Mouse (Mus musculus) gastrocnemius, postnatal 25 days (tissue): ENCODE measurements around the gene Ank2. TPM values are rescaled to one million over a fixed set of nuclear protein-coding genes. Genes with fewer than 3 reads are reported as not detected.

Source experiments
- DNase-seq: peaks from one replicate; pipeline ENCODE4 v3.0.0; 2022
- total RNA-seq, 2 experiments: library from RNA; stranded (reverse); gene quantifications; 1 replicate in 1 of 2; 2 replicates in 1 of 2; pipeline ENCODE4 v1.2.3; 2021

The Ank2 gene
- total RNA-seq, 2 experiments from 2014 or later: 93.4 to 95.2 TPM

DNA sequence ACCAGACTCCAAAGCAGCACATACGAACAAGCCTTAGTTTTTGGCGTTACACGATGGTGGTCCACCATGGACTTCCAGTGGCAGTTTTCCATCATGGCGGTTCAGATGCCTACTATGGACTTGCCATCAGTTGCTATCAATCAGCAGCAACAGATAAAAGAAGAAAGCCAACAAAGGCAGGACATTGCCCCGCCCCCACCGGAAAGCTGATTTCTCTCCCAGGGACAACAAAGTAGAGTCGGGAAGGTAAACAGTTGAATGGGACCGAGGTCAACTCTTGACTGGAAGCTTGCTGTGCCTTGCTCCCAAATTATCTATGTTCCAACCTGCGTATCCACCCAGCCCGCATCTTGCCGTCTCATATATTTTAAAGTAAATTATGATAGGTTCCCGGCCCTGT, 328.9 kb downstream of the Ank2 start:
- no peak for DNase-seq

DNA sequence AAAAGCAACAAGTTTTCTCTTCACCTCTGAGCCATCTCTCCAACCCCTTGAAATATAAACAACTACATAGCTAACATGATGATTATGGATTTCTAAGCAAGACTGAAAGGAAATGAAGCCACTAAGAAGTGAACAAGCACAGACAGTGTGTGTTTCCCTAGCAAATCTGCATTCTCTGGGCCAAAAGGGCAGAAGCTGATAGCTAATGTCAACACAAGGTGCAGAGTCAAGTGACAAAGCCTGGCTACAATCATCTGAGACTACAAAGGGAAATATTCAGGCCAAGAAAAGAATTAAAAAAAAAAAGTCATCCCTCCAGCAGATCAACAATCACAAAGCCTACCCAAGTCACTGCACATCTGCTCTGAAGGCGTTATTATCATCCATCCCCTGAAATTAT, 330.0 kb downstream of the Ank2 start:
- DNase-seq: no peak

- no peak for DNase-seq
These were observed 335.4 kb downstream of the Ank2 start for GRCm38 (mm10) chr3:127163749-127164148.

- DNase-seq: peak; percentile 16
These were observed 337.0 kb downstream of the Ank2 start for GRCm38 (mm10) chr3:127161998-127162712.

DNA sequence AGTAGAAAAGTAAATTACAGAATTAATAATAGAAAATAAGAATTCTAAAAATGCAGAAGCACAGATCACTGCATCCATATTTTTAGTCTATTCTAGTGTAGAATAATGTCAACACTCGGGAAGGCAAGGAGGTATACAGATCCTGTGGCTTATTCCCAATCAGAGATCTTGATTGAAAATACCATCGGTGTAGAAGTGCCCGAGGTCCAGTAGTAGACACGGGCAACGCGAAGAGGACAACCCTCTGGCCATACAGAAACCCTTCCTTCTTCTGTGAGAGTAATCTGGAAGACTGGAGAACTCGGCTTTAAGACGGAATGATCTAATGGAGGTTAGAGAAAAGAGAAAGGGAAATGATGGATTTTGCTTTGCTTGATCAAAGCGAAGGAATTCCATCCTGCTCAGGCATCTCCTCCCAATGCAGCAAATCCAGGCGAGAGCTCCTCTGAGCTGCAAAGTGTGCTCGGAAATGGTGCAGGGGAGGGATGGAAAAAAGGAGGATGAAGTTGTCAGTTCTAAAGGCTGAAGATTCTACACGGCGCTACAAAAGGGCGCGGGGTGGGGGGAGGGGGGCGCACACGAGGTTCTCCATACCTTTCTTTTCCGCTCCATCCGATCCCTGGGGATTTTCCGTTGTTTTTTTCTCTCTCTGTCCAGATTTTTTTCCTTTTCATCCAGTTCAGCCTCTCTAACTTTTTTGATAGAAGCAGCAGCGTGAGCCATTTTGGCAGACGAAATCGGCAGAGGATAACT, 337.9 kb downstream of the Ank2 start:
- no peak for DNase-seq

GRCm38 (mm10) chr3:127157706-127158105, 341.4 kb downstream of the Ank2 start:
- DNase-seq: no peak

DNA sequence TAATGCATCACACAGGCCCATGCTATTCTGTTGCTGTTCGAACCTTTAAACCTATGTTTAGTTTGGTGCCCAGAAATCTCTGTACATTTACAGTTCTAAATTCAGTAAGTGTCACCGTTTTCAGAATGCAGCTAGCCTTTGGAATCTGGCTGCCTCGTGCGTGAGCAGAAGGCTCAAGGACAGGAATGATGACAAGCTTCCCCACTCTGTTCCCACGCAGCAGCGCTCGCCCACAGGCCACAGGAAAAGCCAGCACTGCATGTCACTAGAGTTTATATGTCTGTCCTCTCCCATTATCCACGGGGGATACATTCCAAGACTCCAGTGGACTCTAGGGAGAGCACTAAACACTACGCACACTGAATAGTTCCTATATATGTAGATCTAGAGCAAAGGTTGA, 343.1 kb downstream of the Ank2 start:
- DNase-seq: no peak

GRCm38 (mm10) chr3:127153861-127154260, 345.3 kb downstream of the Ank2 start:
- DNase-seq: no peak

GRCm38 (mm10) chr3:127153443-127153842, 345.7 kb downstream of the Ank2 start:
- DNase-seq: no peak

DNA sequence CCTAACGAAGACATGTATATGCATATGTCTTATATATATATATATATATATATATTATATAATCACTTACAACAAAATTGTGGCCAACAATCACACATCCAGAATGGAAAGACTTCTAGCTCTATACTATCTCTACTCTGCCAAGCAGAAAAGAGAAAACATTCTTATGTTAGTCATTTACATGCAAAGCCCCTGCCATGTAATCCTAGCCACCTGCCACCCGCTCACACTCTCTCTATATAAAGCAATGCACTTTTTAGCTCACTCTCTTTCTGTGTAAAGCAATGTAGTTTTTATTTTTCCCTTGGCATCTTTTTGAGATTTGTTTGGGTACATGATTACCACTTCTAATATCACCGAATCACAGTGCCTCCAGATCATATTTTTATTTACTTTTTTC, 350.5 kb downstream of the Ank2 start:
- DNase-seq: no peak

DNA sequence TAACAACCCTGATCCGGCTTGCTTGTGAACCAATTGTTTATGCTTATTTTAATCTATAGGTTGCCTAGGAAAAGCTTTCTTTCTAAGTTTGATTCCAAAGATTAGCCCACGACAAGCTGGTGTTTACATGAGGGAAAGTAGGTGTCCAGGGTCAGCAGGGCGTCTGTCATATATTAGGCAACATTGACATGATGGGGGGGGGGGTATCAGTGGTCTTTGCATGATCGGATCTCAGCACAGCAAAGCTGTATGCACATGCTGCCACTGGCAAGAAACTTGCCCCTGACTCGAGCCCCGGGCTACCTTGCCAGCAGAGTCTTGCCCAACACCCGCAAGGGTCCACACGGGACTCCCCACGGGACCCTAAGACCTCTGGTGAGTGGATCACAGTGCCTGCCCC, 358.6 kb downstream of the Ank2 start:
- DNase-seq: no peak

DNA sequence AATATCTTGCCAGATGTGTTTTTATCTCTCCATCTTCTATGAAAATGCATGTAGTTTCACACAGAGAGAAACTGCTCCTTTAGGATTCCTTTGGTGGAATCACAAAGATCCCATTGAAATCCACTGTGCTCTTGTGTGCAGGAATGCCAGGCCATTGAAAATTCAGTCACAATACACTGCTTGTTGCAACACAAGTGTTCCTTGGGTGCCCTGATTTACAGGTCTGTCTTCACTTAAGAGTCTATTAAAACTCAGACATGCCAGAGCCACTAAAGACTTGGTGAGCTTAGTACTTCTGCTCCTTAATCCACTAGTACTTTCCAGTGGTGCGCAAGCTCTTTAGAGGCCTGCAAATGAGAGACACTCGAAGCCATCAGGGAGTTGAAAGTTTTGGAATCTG, 359.5 kb downstream of the Ank2 start:
- no peak for DNase-seq

DNA sequence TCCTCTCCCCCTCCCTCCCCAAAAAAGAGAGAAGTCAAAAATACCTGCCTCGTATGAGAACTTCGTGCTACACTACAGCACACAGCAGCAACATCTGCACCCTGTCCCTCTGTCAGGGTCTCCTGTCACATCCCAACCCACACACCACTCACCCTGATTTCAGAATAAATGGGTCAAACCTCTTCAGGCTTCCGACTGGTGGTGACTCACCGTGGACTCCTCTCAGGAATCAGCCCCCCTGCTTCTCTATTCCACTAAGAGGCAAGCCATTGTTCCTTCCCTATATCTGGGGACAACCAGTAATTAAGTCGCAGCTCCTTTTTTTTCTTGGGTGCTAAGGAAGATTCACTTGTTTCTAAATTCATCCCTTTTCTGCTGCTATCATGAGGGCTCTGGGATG, 361.6 kb downstream of the Ank2 start:
- no peak for DNase-seq

- no peak for DNase-seq
These were observed 365.1 kb downstream of the Ank2 start for GRCm38 (mm10) chr3:127134062-127134461.

GRCm38 (mm10) chr3:127131048-127131447, 368.1 kb downstream of the Ank2 start:
- DNase-seq: no peak

DNA sequence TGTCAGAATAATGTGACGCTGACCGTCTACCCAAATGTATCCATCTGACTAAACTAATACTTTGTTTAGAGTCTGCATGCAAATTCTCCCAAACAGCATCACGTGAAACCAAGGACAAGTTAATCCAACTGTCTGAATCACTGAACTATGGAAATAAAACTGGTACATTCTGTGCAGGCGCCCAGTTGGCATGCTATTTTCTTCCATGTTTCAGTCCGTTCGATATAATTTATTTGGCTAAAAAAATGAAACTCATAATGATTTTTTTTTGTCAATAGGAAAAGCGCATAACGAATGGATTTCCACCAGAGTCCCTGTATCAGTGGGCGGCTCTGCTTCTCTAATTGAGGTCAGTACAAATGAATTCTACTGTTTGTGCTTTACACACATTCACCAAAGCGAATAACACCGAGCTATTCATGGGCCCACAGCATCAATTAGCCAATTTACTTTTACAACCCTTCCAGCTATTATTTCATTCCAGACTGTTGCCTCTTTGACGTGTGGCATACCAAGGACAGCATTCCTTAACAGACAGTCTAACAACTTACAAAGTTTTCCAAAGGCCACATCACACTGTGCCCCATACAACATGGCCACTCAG, 368.9 kb downstream of the Ank2 start:
- no peak for DNase-seq

DNA sequence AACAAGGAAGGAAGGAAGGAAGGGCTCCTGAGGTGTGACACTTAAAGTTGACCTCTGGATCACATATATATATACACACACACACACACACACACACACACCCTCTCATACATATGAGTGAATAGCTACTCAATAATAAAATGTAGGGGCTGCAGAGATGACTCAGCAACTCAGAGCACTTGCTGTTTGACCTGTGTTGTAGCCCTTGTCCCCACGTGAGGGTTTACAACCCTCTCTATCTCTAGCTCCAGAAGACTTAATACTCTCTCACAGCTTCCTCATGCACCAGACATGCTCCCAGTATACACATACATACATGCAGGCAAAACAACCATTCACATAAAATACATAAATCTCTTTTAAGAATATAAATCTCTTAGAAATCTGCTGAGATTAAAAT, 369.4 kb downstream of the Ank2 start:
- no peak for DNase-seq

DNA sequence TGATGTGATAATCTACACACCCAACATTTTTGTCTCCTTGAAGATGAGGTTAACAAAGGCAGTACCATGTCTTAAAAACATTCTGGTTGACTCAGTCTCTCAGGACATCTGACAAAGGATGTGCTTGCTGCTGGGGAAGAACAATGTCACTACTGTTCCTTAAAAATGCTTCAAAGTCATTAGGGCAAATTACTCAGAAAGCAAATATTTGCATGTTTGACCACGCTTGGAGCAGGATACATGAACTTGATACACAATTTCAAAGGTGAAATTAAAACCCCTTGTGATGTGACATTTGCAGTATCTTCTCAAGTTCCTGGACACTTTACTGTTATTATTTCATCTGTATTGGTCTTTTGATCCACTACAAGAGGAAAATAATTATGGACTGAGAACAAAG, 371.5 kb downstream of the Ank2 start:
- DNase-seq: no peak

GRCm38 (mm10) chr3:127126220-127126619, 372.9 kb downstream of the Ank2 start:
- no peak for DNase-seq

- peak; percentile 57 for DNase-seq
These were observed 374.7 kb downstream of the Ank2 start for GRCm38 (mm10) chr3:127124375-127124993.

DNA sequence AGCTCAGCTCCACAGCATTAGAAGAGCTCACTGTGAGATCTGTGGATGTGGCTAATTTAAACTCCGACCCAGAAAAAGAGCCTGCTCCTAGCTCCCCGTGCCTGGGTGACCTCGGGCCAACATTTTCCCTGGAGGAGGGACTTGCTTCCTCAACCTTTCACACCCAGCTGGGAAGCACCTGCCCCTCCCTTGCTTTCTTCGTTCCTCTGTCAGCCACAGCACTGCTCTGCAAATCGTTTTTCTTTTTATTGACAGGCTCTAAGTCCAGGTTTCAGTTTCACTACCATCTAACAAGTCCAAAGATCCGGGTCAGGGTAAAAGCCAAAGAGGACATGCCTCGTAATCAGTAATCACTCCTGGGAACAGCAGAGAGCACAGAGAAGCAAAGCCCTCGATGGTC, 375.8 kb downstream of the Ank2 start:
- DNase-seq: peak; percentile 42

DNA sequence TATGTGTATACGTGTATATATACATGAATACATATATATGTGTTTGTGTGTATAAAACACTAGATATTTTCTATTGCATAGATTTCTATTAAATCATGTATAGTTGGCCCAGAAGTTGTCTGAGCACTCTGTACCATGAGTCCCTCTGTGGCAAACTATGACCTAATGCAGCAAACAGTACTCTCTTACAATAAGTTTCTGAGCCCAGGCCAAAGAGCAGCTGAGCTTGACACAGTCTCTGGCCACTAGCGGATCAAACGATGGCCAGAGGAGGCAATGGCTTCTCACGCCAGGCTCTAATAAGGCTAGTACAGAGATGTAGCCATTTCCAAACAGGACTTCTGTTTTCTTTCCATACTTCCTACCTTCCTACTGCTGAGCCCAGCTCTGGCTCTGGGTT, 380.4 kb downstream of the Ank2 start:
- no peak for DNase-seq

- no peak for DNase-seq
These were observed 382.9 kb downstream of the Ank2 start for GRCm38 (mm10) chr3:127116226-127116625.
